Mouse (Mus musculus) cerebellum, postnatal 10 days (tissue): ENCODE results near the gene Ppox.

Experiments used
- DNase-seq, 2 experiments: peaks; one replicate each; pipeline ENCODE4 v3.0.0; 2021; ENCODE audit warnings: mixed read lengths in 2 of 2

The Ppox gene

DNA sequence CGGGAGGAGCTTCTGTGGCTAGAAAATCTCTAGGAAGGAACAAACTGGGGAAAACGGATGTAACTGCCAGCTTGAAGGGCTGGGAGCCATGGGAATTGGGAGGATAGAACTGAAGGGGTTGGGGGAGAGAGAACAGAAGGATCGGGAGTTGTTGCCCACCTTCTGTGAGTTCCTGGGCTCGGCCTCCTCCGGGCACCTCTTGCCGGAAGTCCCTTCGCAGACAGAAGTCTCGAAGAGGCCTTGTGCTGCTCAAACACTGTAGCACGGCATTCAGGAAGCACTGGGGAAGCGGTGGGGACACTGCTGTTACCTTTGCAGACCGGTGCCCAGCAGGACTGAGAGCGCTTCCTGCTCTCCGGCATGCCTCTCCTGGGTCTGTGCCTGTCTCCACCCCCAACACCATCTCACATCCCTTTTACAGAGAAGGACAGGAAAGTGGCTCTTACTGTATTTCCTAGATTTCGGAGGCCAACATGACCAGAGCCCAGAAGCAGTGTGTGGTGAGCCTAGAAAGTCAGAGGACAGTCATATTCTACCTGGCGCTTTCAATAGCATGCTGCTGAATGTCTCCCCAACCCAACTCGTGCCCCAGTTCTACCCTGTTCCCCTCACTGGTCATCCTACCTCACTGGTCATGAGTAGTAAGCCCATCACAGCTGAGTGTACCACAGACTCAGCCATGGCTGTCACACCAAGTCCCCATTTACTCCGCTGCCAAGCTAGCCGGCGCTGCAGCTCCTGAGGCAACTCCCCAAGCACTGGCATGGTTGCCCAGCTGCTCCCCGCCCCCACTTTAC, 4.3 kb upstream of the Ppox start:
- peak; percentile 3 to 5 for DNase-seq

DNA sequence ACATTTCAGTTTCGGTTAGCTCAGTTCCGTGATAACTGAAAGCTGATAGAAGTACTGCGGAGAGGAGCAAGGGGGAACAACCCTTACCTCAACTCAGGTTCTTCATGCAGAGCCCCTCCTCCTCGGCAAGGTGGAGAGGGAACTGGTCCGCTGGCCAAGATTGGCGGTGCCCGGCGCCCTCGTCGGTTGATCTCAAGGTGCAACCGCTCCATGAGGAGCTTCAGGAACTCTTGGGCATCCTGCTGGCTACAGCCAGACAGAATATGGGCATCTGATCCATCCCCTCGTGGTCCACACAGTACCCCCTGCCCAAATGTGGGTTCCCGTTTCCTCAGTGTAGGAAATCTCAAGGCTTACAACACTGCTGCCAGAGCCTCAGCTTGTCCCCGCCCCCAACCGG, 3.5 kb upstream of the Ppox start:
- peak in 1 of 2 experiments; percentile 6 for DNase-seq

DNA sequence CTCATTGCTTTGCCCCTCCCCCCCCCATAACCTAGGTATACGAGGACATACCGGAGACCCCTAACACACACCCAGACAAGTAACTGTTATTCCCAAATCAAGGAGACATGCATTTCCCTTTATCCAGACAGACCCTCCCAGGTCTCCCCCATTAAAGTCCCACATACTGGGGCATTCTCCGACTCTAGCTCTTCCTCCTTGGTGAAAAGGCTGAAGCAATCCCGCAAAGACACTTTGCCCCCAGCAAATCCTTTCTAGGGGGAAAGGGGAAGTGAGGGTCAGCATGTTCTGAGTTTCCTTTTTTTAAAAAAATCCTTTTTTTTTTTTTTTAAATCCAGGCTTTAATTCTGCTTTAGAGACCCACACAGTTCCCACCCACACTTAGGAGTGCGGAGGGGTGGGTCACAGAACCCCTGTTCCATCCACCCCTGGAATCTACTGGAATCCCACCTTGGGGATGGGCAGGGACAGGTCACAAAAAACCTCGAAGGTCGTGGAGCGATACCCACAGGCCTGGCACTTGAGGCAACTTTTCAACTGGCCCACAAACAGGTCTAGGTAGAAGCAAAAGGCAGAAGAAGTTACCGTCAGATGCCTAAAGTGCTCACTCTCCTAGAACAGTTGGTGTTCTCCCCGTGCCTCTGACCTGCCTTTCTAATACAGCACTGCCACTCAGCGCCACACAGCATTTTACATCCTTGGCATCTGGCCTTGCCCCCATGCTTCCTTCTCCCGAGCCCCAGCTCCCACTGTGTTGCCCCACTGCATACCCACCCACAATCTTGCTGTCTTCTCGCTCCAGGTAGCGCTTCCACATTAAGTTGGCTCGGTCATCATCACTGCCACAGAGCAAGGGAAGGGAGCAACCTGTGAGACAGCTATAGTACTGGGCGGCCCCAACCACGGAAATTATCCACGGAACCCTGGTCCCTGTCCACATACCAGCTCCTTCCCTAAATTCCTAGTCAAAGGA, 2.5 kb upstream of the Ppox start:
- DNase-seq = peak in 1 of 2 experiments; percentile 12

DNA sequence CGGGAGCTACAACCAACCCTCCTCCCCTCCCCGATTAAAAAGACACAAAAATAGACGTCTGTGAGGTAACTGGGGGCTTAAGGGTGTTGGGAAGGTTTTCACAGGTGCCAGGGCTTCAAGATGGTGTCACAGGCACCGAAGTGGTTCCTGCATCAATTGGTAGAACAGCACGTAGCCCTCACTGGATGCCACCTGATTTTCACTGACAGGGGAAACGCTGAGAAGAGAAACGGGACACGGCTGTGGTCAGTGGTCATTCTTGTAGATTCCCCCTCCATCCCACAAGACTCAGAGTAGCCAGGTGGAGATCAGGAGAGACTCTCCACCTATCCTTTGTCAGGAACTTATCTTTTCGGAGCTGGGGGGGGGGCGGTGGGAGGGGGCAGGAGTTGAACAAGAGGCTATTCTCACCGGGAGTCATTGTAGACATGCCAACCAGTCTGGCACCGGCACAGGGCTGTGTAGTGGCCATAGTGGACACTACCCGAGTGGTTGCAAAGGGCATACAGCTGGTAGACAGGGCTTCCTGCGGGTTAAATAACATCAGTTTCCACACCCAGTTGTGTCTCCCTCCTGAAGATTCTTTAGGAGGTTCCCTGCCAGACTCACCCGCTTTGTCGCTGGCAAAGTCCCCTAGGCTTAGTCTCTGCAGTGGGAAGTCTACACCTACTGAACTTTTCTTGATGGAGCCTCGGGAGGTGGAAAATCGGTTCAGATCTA, 1.3 kb upstream of the Ppox start:
- peak; percentile 25 to 32 for DNase-seq

DNA sequence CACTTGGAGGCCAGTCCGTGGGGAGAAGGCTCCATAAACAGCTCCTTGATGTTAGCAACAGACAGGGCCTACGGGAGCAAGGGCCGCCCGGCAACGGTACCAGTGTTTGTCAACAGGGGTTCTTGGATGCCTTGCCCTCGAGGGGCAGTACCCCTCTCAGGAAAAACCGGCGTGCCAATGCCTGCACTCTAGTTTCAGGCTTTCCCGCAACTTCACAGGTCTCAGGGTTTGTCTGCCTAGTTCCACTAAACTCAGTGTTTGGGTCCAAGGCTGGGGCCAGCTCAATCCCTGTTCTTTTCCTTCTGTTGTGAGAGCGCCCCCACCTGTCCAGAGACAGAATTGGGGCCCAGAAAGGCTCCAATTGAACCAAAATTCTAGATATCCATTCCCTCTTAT, 540 bp upstream of the Ppox start:
- peak; percentile 86 to 87 for DNase-seq

DNA sequence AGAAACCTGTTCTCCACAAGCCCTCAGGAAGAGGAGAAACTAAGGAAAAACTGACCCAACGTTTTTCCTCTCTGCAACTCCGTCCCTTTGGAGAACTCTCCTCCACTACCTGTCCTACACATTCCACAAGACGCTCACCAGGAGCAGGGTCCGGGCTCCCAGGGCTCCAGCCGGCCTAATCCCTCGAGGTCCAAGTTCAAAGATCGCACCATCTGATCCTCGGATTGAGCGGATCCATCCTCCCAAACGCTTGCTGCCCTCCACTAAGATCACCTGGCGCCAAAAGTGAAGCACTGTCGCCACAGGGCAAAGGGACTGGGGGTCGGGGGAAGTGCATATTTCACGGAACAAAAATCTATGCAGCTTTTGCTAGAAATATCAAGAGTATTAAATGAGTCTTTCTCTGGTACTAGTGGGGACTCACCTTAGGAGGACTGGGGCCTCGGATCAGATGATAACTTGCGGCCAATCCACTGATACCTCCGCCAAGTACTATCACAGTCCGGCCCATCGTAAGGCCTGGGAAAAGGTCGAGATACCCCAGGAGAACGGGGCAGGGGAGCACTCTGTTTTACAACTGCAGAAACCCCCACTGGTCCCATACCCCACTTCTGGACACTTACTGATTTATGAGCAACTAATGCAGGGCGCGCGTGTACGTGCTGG, 603 bp downstream of the Ppox start:
- DNase-seq = peak; percentile 14 to 48

DNA sequence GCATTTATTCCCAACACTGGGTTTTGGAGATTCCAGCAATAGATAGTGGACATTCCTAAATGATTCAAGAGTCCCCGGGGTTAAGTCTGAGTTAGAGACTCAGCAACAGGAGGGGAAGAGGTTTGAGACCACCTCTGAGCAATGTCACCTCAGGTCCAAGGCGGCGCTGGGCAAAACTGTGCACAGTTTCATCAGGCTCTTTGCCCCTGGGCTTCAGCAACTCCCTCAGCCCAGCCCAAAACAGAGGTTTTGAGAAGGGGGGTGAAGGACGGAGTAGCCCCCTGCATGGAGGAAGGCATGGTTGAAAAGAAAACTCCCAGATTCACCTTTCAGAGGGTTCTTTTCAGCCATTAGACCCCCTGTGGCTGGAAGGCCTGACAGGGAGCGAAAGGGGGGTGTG, 1.3 kb downstream of the Ppox start:
- DNase-seq = peak in 1 of 2 experiments; percentile 10

DNA sequence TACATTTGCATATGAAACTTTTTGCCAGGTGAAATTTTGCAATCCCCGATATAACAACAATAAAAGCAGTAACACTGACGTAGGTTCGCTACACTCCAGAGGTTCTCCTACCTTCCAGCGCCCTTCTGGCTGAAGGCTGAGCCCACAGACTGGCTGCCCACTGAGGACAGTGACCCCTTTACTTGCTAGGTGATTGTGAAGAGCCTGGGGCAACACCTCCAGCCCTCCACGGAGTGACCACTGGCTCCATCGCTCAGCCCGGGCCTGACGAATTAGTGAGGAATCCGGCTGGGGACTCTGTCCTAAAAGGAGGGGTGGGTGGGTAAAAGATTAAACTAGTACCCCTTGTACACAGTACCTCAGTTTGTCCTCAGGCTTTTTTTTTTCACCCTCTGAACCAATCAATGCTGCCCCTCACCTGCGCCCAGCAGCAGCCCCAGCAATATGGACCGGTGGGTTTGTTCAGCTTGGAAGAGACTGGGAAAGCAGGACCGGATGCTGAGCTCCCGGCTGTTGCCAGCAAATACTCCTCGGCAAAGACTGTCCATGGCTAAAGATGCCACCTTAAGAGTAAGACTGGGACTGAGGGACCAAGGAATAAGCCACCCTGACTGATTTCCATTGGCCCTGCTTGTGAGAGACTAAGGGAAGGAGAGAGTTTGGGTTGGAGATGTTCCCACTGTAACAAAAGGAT, 1.8 kb downstream of the Ppox start:
- DNase-seq = peak in 1 of 2 experiments; percentile 5

DNA sequence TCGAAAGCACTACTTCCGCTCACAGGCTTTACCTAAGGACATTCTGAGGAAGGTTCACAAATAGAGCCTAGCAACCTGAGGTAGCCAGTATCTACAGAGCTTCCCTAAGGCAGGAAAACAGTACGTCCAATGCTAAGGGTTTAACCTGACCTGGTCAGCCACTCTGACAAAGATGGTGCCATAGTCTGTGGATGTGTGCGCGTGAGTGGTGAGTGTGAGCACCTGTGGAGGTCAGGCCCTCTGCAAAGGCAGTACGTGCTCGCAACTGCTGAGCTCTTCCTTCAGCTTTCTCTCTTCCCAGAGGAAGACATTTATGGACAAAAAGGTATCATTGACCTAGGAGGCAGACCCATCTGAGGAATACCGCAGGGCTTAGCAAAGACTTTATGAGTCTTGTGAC, 2.5 kb downstream of the Ppox start:
- DNase-seq = no peak

DNA sequence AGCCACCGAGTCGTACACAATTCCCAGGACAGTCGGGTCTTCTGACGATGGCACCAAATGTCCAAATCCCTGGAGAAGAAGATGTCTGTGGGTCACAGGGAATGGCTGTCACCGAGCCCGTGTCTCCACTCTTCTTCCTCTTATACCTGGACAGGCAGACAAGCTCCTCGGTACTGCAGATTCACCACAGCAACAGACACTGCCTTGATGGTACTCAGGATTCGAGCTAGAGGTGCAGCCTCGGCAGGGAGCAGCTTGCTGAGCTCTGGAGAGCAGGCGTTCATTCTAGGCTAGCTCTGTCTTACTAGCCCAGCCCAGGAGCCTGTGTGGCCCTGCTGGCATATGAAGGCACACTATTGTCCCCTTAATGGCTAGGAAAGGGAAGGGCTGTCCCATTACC, 3.2 kb downstream of the Ppox start:
- no peak for DNase-seq

DNA sequence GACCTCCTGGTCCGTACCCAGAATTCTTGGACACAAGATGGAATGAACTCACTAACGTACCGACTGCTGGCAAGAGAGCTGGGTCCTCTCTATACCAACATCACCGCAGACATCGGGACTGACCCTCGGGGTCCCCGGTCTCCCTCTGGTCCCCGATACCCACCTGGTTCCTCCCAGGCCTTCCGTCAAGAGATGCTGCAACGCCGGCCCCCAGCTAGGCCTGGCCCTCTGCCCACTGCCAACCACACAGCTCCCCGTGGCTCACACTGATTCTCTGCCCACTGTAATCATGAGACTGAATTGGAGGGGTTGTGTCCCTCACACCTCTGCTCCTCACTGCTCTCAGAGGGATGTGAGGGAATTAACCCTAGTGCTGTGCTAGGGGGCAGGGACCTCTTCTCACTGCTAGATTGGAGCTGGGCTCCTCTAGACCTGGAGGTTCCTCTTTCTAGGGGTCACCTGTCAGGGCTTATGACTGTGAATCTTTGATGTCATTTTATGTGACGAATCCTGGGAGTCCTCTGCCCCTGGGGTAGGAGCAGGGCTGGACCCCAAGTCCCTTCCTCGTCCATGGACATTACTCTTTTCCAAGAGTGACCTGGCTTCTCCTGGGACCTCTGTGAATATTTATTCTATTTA, 4.8 kb downstream of the Ppox start:
- DNase-seq = peak in 1 of 2 experiments; percentile 22

DNA sequence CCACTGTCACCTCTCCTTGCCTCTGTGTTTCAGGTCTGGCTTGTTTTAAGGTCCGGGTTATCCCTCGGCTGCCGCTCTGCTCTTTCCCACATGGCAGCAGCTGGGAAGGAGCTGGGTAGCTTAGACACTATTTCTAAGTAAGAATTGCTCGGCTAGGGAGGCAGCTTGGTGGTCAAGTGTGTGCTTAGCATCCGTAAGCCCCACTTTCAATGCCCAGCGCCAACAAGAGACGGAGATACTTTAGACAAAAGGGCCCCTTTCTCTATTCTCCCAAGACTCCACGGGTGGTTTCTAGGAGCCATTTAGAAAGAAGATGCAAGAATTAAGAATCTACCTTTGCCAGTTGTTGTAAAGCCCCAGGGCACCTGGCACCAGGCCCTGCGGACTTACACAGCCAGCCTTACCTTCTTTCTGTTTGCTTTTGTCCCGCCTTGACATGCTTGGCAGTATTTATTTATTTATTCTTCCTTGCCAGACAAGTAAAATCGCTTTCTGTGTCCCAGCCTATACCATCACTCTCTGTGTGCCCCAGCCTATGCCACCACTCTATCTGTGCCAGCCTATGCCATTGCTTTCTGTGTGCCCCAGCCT, 5.7 kb downstream of the Ppox start:
- no peak for DNase-seq

DNA sequence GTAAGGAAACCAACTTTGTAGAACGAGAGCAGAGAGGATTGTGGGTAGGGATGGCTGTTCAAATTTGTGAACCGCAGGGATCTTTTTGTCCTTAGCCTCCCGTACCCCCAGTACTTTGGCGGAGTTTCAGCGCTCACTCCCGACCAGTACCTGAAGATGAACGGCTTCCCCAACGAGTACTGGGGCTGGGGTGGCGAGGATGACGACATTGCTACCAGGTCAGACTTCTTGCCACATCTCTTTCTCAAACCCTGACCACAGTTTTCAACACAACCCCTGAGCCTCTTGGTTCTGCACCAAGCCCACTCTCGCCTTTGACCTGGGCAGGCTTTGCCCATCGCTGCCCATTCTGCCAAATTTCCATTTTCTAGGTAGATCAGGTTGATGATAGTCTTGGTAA, 6.8 kb downstream of the Ppox start:
- no peak for DNase-seq

DNA sequence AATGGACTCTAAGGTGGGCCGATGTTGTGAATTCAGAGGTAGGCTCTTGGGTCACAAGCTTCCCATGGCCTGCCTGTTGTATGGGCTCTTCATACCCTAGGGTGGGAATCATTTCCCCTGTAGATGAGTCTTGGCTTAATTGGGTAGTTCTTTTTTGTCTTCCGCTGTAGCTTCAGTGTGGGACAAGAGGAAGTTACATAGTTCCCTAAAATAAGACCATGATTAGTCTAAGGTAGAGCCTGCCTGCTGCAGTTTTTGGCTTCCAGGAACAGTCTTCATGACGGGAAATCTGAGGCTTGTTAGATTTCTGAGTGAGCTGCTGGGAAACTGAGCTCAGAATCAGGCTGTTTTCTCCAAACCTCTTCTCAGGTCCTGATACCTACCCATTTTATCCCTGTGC, 8.9 kb downstream of the Ppox start:
- no peak for DNase-seq

DNA sequence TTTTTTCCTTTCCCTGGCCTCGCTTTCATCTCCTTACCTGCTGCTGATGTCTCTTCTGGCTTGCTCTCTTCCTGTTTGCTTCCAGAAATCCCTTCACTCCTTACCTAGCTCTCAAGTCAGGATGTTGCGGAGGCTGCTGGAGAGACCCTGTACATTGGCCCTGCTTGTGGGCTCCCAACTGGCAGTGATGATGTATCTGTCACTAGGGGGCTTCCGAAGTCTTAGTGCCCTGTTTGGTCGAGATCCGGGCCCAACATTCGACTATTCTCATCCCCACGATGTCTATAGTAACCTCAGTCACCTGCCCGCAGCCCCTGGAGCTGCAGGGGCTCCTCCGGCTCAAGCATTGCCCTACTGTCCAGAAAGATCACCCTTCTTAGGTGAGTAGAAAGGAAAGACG, 9.4 kb downstream of the Ppox start:
- no peak for DNase-seq

DNA sequence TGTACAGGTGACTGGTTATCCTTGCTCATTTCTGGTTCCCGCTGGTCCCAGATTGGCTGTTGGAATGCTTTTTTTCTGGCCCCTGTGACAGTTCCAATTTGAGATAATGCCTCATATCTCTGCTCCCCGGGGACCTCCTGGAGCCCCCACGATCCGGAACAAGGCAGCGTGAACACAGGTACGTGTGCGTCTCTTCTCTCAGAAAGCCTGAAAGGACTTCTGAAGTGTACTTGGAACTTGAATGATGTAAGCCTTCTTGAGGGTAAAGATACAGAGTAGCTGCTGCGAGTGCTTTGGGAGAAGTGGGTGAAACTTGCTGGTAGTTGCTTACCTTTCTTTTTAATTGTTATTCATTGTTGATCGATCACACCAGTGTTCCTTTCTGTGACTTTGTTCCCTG, 9.8 kb downstream of the Ppox start:
- DNase-seq = peak in 1 of 2 experiments; percentile 24

DNA sequence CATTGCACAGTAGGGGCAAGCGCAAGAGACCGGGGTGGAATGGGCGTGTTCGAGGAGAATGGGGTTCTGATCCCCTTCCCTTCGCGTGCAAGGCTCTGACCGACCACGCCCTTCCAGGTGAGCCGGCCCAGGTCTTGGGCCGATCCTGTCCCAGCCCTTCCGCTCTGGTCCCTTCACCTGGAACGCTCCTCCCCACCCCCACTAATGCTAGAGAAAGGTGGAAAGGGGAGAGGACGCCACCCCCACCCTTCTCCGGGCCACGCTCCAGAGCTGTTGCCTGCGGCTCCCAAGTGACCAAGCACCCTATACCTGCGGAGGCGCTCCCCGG, 10.4 kb downstream of the Ppox start:
- peak; percentile 68 to 71 for DNase-seq

DNA sequence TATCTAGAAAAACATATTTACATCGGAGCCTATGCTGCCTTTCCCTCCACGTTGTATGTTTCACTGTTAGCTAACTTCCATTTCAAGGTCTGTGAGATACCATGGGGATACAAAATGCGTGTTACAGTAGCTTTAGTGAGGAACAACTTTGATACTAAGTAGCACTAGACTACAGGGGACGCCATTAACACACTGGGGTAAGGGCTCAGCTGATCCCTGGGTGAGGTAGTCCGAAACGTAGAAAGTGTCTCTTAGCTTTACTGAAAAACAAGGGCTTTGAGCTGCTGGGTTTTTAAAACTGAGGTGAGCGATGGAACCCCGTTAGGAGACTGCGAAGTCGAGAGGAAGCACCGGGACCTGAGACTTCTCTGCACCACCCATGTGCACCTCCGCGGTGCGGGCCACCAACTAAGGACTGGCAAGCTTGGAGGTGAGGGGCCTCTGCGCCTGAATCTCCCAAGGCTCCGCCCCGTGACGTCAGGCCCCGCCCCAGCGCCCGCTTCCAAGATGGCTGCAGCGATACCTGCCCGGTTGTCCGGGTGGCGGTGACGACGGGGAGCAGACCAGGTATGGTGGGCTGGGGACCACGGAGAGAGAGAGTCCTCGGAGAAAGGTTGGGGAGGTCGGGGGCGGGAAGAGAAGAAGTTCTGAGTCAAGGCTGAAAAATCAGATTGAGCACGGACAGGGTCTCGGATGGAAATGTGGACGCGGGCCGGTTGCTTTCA, 11.0 kb downstream of the Ppox start, which contains the start of gene B4galt3:
Gene B4galt3, plus strand, starts transcription at position 481 of the 725 bp plus-strand sequence.
- DNase-seq = peak; percentile 99

DNA sequence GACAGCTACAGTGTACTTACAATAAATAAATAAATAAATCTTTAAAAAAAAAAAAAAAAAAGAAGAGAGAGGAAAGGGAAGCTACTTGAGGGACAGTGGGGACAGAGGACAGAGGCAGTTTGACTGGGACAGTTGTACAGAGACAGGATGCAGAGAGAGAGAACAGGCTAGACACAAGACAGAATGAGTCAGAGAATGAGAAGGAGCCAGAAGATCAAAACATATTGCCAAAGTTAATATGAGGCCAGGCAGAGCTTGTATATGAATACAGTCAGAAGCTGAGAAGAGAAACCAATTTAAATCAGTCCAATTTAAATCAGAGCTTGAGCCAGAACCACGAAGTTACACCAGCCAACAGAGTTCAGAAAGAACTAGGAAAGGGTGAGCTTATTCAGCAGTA, 12.6 kb downstream of the Ppox start:
- no peak for DNase-seq
